Mouse (Mus musculus) heart, postnatal 36 days (tissue): ENCODE results near the gene Dop1a. TPM values are rescaled to one million over a fixed set of nuclear protein-coding genes. Genes with fewer than 3 reads are reported as not detected.
A peak's percentile ranks its signal among the peaks of the same experiment; 100 is the strongest.

ENCODE experiments used
- DNase-seq, 2 experiments: peaks; one replicate each; pipeline ENCODE4 v3.0.0; 2021 to 2022
- intact Hi-C: fragments of 180-260 bp; cut with DNase I; formaldehyde crosslinking; loops from one replicate; pipeline ENCODE4 v1.15.1; 2025
- total RNA-seq, 2 experiments: library from RNA; stranded (reverse); gene quantifications; 2 replicates each; pipeline ENCODE4 v1.2.3; 2021

Gene Dop1a
- total RNA-seq: 10 to 100 TPM; 17.7 to 19.2 TPM

- DNase-seq: peak; percentile 92 to 93
- intact Hi-C loops: loop anchor here (1.0 to 2.0 kb wide), 2 partner anchors 106 to 116 kb away; no protein-coding TSS in a partner anchor
These were observed at the start of gene Dop1a for GRCm38 (mm10) chr9:86466990-86467870. Gene Dop1a, plus strand, starts transcription at chr9:86467154.

GRCm38 (mm10) chr9:86417971-86418370, 49.0 kb upstream of the Dop1a start:
- DNase-seq: no peak
- intact Hi-C loops: no loop called here

GRCm38 (mm10) chr9:86419366-86419765, 47.6 kb upstream of the Dop1a start:
- no peak for DNase-seq
- intact Hi-C loops: no loop called here

GRCm38 (mm10) chr9:86423331-86423730, 43.6 kb upstream of the Dop1a start:
- no peak for DNase-seq
- intact Hi-C loops: no loop called here

GRCm38 (mm10) chr9:86435510-86435909, 31.4 kb upstream of the Dop1a start:
- intact Hi-C loops: no loop called here

GRCm38 (mm10) chr9:86436608-86437007, 30.3 kb upstream of the Dop1a start:
- intact Hi-C loops: no loop called here
- no peak for DNase-seq

More at GRCm38 (mm10) chr9:86435510-86435909, 31.4 kb upstream of the Dop1a start:
- no peak for DNase-seq

GRCm38 (mm10) chr9:86438337-86439009, 28.5 kb upstream of the Dop1a start:
- intact Hi-C loops: no loop called here
- no peak for DNase-seq

GRCm38 (mm10) chr9:86442248-86442647, 24.7 kb upstream of the Dop1a start:
- intact Hi-C loops: no loop called here
- DNase-seq: no peak

GRCm38 (mm10) chr9:86446847-86447246, 20.1 kb upstream of the Dop1a start:
- intact Hi-C loops: loop anchor here (5.0 kb wide), 1 partner anchor 605 kb away; the partner anchor contains the start of gene Tpbg
- DNase-seq: no peak

- intact Hi-C loops: loop anchor here (5.0 kb wide), 1 partner anchor 605 kb away; the partner anchor contains the start of gene Tpbg
These were observed 19.5 kb upstream of the Dop1a start for GRCm38 (mm10) chr9:86447431-86447830.

GRCm38 (mm10) chr9:86449581-86449980, 17.4 kb upstream of the Dop1a start:
- DNase-seq: peak; percentile 74 to 84
- intact Hi-C loops: loop anchor here (1.0 to 5.0 kb wide), 2 partner anchors 607 to 670 kb away; partner anchors contain the start of gene Tpbg

More at GRCm38 (mm10) chr9:86447431-86447830, 19.5 kb upstream of the Dop1a start:
- no peak for DNase-seq

GRCm38 (mm10) chr9:86451094-86451493, 15.9 kb upstream of the Dop1a start:
- DNase-seq: no peak
- intact Hi-C loops: loop anchor here (5.0 kb wide), 1 partner anchor 579 kb away; no protein-coding TSS in a partner anchor

GRCm38 (mm10) chr9:86451617-86452016, 15.3 kb upstream of the Dop1a start:
- intact Hi-C loops: loop anchor here (5.0 kb wide), 1 partner anchor 579 kb away; no protein-coding TSS in a partner anchor
- peak; percentile 42 to 50 for DNase-seq

GRCm38 (mm10) chr9:86453626-86454025, 13.3 kb upstream of the Dop1a start:
- intact Hi-C loops: loop anchor here (5.0 kb wide), 1 partner anchor 581 kb away; no protein-coding TSS in a partner anchor
- DNase-seq: no peak

- DNase-seq: peak; percentile 91
- intact Hi-C loops: loop anchor here (5.0 kb wide), 1 partner anchor 793 kb away; the partner anchor contains the start of gene Cep162
These were observed 2.5 kb upstream of the Dop1a start, which contains the start of gene Ube2cbp for GRCm38 (mm10) chr9:86464151-86465105. Gene Ube2cbp, minus strand, starts transcription at chr9:86464950.

GRCm38 (mm10) chr9:86475956-86476355, 9.0 kb downstream of the Dop1a start:
- intact Hi-C loops: no loop called here
- DNase-seq: no peak

- no peak for DNase-seq
- intact Hi-C loops: no loop called here
These were observed 9.8 kb downstream of the Dop1a start for GRCm38 (mm10) chr9:86476763-86477162.

GRCm38 (mm10) chr9:86478414-86479093, 11.6 kb downstream of the Dop1a start:
- DNase-seq: peak in 1 of 2 experiments; percentile 11
- intact Hi-C loops: no loop called here

GRCm38 (mm10) chr9:86482236-86482635, 15.3 kb downstream of the Dop1a start:
- intact Hi-C loops: no loop called here
- DNase-seq: no peak
